Mouse (Mus musculus): ENCODE results near the gene Ptpro. TPM values are rescaled to one million over a fixed set of nuclear protein-coding genes. Genes with fewer than 3 reads are reported as not detected.

Gene Ptpro
- polyA plus RNA-seq, 1 experiment from 2014 or later = 63.5 TPM

DNA sequence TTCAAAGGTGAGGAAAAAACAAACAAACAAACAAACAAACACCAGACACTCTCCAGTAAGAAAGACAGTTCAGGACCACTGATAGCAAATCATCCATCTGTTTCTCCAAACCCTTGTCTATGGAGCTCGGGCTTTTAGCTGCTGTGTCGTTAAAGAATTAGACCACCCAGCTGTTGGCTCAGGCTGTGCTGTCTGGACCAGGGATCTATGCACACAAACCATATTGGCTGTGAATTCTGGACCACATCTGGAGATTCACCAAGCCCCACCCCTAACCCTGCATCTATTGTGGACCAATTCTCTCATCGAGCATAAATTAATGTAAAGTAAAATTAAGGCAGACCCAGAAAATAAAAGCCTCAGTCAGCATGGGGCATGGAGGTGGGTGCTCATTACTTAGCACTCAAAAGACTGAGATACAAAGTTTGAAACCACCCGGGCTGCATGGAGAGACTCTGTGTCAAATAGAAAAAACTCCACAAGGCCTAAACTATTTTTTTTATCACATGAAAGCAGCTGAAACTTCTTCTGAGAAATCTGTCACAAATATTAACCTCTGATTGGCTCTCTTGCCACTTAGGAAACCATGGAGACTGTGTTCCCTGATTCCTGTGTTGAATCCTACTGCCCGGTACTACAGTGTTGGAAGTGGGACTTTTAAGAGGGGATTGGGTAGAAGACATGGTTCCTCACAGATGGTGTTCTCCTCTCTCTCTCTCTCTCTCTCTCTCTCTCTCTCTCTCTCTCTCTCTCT is 91.7 kb downstream of the Ptpro start:
- Histone ChIP-seq H3K4me1 (replicated peaks; ENCODE audit: control insufficient read depth, insufficient read depth, low read length) (peaks cover 3% of the 10 kb centered on the region; the same call in 1 of the 2 replicates), H3K27me3 (replicated peaks; ENCODE audit: control insufficient read depth, insufficient read depth, low read length) (no peaks in the 10 kb centered on the region), H3K4me3 (replicated peaks; ENCODE audit: low read length) (no peak overlapping the region), H3K9me3 (ENCODE audit: control insufficient read depth, low read length) (no peaks in the 10 kb centered on the region), H3K36me3 (ENCODE audit: control insufficient read depth, insufficient read depth) (no peaks in the 10 kb centered on the region), H3K9ac (replicated peaks; ENCODE audit: low read depth, low read length) (no peak overlapping the region), H3K27ac (ENCODE audit: low read length) (no peak overlapping the region), H3K4me2 (ENCODE audit: low read length) (no peak overlapping the region)
- 29% methylated on average over 5 of the region's 5 CpGs for WGBS
- no peak for ATAC-seq

DNA sequence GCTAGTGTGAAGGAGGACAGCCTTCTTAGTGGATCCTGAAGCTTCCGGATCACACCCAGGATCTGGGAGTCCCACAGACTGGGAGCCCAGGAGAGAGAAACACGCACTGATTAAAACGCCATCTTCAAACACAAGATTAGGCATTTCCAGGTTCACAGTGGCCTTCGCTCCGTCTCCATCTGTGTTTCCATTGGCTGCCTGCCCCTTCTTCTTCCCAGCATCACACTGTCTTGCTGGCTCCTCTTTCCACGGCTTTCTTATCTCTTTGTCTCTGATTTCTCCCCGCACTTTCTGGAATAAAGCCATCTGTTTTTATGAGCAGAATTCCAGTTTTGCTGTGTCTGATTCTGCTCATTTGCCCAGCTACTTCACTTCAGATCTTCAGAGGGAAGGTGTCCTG is 108.0 kb downstream of the Ptpro start:
- H3K27me3 ChIP-seq (replicated peaks; ENCODE audit: control insufficient read depth, insufficient read depth, low read length) = 0 out of 2 replicates have a peak, but pooled peaks cover 2% of the 10 kb centered on the region
- no peak overlapping the region for H3K27ac ChIP-seq (ENCODE audit: low read length)
- H3K9me3 ChIP-seq (ENCODE audit: control insufficient read depth, low read length) = no peaks in the 10 kb centered on the region
- no peak overlapping the region for H3K9ac ChIP-seq (replicated peaks; ENCODE audit: low read depth, low read length)
- no peak overlapping the region for H3K4me3 ChIP-seq (replicated peaks; ENCODE audit: low read length)
- no peaks in the 10 kb centered on the region for H3K36me3 ChIP-seq (ENCODE audit: control insufficient read depth, insufficient read depth)
- ATAC-seq = no peak
- peaks cover 17% of the 10 kb centered on the region for H3K4me1 ChIP-seq (replicated peaks; ENCODE audit: control insufficient read depth, insufficient read depth, low read length)
- 71% methylated on average over 7 of the region's 7 CpGs for WGBS
- H3K4me2 ChIP-seq (ENCODE audit: low read length) = no peak overlapping the region

DNA sequence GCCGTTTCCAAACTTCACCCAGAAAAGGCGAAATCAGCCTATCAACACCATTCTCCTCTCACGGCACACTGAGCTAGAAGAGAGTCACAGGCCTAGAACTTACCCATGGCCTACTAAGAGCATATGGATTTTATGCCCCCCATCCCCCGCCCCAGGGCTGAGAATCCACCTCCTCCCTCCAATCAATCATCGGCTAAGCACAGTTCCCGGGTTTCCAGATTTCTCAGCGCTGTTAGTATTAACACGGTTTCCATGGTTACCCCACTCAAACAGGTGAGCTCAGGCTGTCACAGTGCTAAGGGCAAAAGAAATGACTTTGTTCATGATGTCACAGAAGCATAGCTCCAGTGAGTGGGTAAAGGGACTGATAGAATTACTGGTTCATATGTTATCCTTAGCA is 110.1 kb downstream of the Ptpro start:
- Histone ChIP-seq H3K4me3 (replicated peaks; ENCODE audit: low read length) (no peak overlapping the region), H3K4me1 (replicated peaks; ENCODE audit: control insufficient read depth, insufficient read depth, low read length) (peaks cover 17% of the 10 kb centered on the region), H3K9me3 (ENCODE audit: control insufficient read depth, low read length) (no peaks in the 10 kb centered on the region), H3K27me3 (replicated peaks; ENCODE audit: control insufficient read depth, insufficient read depth, low read length) (0 out of 2 replicates have a peak, but pooled peaks cover 2% of the 10 kb centered on the region), H3K27ac (ENCODE audit: low read length) (no peak overlapping the region), H3K9ac (replicated peaks; ENCODE audit: low read depth, low read length) (no peak overlapping the region), H3K36me3 (ENCODE audit: control insufficient read depth, insufficient read depth) (no peaks in the 10 kb centered on the region), H3K4me2 (ENCODE audit: low read length) (no peak overlapping the region)
- 52% methylated on average over 8 of the region's 8 CpGs for WGBS
- ATAC-seq = peak; percentile 61

DNA sequence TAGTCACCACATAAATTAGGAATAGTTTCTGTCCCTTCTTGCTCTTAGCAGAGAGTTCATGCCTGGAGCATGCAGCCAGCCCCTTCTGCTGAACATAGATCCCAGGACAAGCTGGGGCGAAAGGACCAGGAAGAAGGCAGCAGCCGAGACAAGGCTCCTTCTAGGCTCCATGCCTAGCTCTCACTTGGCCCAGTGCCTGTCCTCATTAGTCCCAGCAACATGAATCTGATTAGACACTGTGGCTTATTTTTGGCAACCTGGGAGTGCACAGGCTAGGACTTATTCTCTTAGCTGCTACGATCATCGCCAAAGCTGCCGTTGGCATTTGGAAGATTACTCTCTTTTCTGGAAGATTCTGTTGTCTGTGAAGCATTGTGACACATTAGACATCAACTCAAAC is 112.6 kb downstream of the Ptpro start:
- Histone ChIP-seq H3K27ac (ENCODE audit: low read length) (no peak overlapping the region), H3K36me3 (ENCODE audit: control insufficient read depth, insufficient read depth) (no peaks in the 10 kb centered on the region), H3K9me3 (ENCODE audit: control insufficient read depth, low read length) (no peaks in the 10 kb centered on the region), H3K4me2 (ENCODE audit: low read length) (no peak overlapping the region), H3K4me1 (replicated peaks; ENCODE audit: control insufficient read depth, insufficient read depth, low read length) (peaks cover 17% of the 10 kb centered on the region), H3K4me3 (replicated peaks; ENCODE audit: low read length) (no peak overlapping the region), H3K9ac (replicated peaks; ENCODE audit: low read depth, low read length) (no peak overlapping the region), H3K27me3 (replicated peaks; ENCODE audit: control insufficient read depth, insufficient read depth, low read length) (0 out of 2 replicates have a peak, but pooled peaks cover 2% of the 10 kb centered on the region)
- WGBS = 17% methylated on average over 5 of the region's 5 CpGs
- ATAC-seq = peak; percentile 94

DNA sequence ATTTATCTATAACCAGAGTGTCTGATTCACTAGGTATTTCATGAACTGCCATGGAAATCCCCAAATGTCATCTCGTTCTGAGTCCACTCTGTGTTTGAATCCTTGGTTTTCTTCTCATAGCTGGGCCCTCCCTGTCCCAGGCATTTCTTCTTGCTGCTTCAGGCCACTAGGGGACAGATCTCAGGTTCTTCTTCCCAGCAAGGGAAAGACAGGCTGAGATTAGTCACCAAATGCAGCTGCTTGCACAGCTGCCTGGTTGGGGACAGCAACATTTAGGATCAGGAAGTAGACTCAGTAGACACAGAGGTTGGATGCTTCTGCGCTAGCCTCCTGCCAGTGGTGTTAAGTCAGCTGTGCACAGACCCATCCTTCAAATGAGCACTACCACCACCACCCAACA is 113.5 kb downstream of the Ptpro start:
- ATAC-seq = no peak
- H3K9ac ChIP-seq (replicated peaks; ENCODE audit: low read depth, low read length) = no peak overlapping the region
- no peaks in the 10 kb centered on the region for H3K9me3 ChIP-seq (ENCODE audit: control insufficient read depth, low read length)
- no peak overlapping the region for H3K4me2 ChIP-seq (ENCODE audit: low read length)
- H3K4me3 ChIP-seq (replicated peaks; ENCODE audit: low read length) = no peak overlapping the region
- H3K27ac ChIP-seq (ENCODE audit: low read length) = no peak overlapping the region
- peaks cover 14% of the 10 kb centered on the region for H3K4me1 ChIP-seq (replicated peaks; ENCODE audit: control insufficient read depth, insufficient read depth, low read length)
- 82% methylated on average over 2 of the region's 2 CpGs for WGBS
- H3K36me3 ChIP-seq (ENCODE audit: control insufficient read depth, insufficient read depth) = no peaks in the 10 kb centered on the region
- H3K27me3 ChIP-seq (replicated peaks; ENCODE audit: control insufficient read depth, insufficient read depth, low read length) = 0 out of 2 replicates have a peak, but pooled peaks cover 2% of the 10 kb centered on the region

DNA sequence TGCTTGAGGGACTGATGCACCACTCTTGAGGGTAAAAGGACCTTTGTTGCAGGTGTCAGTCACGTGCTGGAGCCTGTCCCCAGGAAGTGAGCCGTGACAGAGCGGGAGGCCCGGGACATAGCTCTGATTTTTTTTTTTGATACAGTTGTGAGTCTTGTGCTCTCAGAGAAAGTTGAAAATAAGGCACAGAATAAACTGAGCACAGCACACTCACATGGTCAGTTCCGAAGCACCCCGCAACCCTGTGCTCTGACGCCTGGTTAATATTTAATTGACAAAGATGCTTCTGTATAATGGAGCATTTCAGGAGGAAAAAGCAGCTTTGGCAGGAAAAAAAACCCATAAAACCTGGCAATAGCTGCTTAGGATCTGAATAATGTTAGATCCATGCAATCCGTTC is 118.6 kb downstream of the Ptpro start:
- Histone ChIP-seq H3K36me3 (ENCODE audit: control insufficient read depth, insufficient read depth) (no peaks in the 10 kb centered on the region), H3K9me3 (ENCODE audit: control insufficient read depth, low read length) (no peaks in the 10 kb centered on the region), H3K4me3 (replicated peaks; ENCODE audit: low read length) (no peak overlapping the region), H3K27ac (ENCODE audit: low read length) (no peak overlapping the region), H3K27me3 (replicated peaks; ENCODE audit: control insufficient read depth, insufficient read depth, low read length) (no peaks in the 10 kb centered on the region), H3K4me1 (replicated peaks; ENCODE audit: control insufficient read depth, insufficient read depth, low read length) (no peaks in the 10 kb centered on the region), H3K4me2 (ENCODE audit: low read length) (no peak overlapping the region), H3K9ac (replicated peaks; ENCODE audit: low read depth, low read length) (no peak overlapping the region)
- no peak for ATAC-seq
- 75% methylated on average over 8 of the region's 8 CpGs for WGBS

DNA sequence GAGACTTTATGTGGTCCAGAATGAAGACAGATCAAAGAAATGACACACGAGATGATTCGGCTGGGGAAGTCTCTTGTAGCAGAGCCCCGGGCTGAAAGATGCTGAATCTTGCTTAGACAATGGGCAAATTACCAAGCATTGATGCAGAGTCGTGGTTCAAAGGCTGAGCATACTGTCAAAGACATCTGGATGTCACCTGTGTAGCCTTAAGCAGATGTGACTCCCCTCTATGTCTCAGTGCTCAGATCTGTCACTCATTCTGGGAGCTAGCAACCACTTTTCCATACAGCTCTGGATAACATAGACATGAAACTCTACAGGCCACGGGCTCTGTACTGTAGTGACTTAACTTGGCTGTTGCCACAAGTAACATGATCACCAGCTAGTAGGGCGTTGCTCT is 119.3 kb downstream of the Ptpro start:
- WGBS = 77% methylated on average over 6 of the region's 6 CpGs
- H3K27me3 ChIP-seq (replicated peaks; ENCODE audit: control insufficient read depth, insufficient read depth, low read length) = no peaks in the 10 kb centered on the region
- H3K27ac ChIP-seq (ENCODE audit: low read length) = no peak overlapping the region
- H3K4me1 ChIP-seq (replicated peaks; ENCODE audit: control insufficient read depth, insufficient read depth, low read length) = no peaks in the 10 kb centered on the region
- no peak for ATAC-seq
- no peaks in the 10 kb centered on the region for H3K9me3 ChIP-seq (ENCODE audit: control insufficient read depth, low read length)
- H3K4me3 ChIP-seq (replicated peaks; ENCODE audit: low read length) = no peak overlapping the region
- no peak overlapping the region for H3K4me2 ChIP-seq (ENCODE audit: low read length)
- no peaks in the 10 kb centered on the region for H3K36me3 ChIP-seq (ENCODE audit: control insufficient read depth, insufficient read depth)
- no peak overlapping the region for H3K9ac ChIP-seq (replicated peaks; ENCODE audit: low read depth, low read length)

DNA sequence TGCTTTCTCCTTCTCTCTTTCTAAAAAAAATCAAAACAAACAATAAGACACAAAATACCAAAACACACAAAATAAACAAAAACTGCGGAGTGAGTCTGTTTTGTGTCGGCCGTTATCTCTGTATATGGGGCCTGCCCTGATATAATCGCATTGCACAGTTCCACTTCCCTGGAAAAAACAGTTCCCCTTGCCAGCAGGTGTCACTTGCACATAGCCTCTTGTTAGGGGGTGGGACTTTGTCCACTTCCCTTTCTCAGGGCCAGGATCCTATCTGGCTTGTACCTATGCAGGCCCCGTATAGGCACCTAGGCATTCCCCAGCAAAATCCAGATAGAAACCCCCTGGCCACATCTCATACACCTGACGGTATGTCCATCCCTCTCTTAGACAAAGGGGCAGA is 121.8 kb downstream of the Ptpro start:
- Histone ChIP-seq H3K27me3 (replicated peaks; ENCODE audit: control insufficient read depth, insufficient read depth, low read length) (no peaks in the 10 kb centered on the region), H3K9ac (replicated peaks; ENCODE audit: low read depth, low read length) (no peak overlapping the region), H3K4me1 (replicated peaks; ENCODE audit: control insufficient read depth, insufficient read depth, low read length) (no peaks in the 10 kb centered on the region), H3K36me3 (ENCODE audit: control insufficient read depth, insufficient read depth) (no peaks in the 10 kb centered on the region), H3K9me3 (ENCODE audit: control insufficient read depth, low read length) (no peaks in the 10 kb centered on the region), H3K4me2 (ENCODE audit: low read length) (no peak overlapping the region), H3K27ac (ENCODE audit: low read length) (no peak overlapping the region), H3K4me3 (replicated peaks; ENCODE audit: low read length) (no peak overlapping the region)
- WGBS = 90% methylated on average over 6 of the region's 6 CpGs
- no peak for ATAC-seq

DNA sequence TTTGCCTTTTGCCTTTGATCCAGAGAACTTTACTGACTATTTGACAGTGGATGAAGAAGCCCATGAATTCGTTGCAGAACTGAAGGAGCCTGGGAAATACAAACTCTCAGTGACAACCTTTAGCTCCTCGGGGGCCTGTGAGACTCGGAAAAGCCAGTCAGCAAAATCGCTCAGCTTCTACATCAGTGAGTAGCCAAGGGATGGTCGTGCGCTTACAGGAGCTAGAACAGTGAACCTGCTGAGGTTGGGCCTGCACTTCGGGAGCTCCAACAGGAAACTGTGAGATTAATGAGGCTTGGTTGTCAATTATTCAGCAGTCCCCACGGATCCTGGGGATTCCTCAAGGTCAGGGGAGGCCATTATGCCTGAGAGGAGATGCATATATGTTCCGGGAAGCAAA is 130.4 kb downstream of the Ptpro start:
- ATAC-seq = no peak
- Histone ChIP-seq H3K4me3 (replicated peaks; ENCODE audit: low read length) (no peak overlapping the region), H3K27me3 (replicated peaks; ENCODE audit: control insufficient read depth, insufficient read depth, low read length) (no peaks in the 10 kb centered on the region), H3K9me3 (ENCODE audit: control insufficient read depth, low read length) (peaks cover 2% of the 10 kb centered on the region; the same call in 1 of the 2 replicates), H3K4me1 (replicated peaks; ENCODE audit: control insufficient read depth, insufficient read depth, low read length) (no peaks in the 10 kb centered on the region), H3K9ac (replicated peaks; ENCODE audit: low read depth, low read length) (no peak overlapping the region), H3K27ac (ENCODE audit: low read length) (no peak overlapping the region), H3K36me3 (ENCODE audit: control insufficient read depth, insufficient read depth) (peaks cover 9% of the 10 kb centered on the region), H3K4me2 (ENCODE audit: low read length) (no peak overlapping the region)
- WGBS = 61% methylated on average over 9 of the region's 9 CpGs
